Mouse (Mus musculus): ENCODE results near the gene Brca2. TPM values are rescaled to one million over a fixed set of nuclear protein-coding genes. Genes with fewer than 3 reads are reported as not detected.

Brca2 gene
- polyA plus RNA-seq, 1 experiment = 4.6 TPM

DNA sequence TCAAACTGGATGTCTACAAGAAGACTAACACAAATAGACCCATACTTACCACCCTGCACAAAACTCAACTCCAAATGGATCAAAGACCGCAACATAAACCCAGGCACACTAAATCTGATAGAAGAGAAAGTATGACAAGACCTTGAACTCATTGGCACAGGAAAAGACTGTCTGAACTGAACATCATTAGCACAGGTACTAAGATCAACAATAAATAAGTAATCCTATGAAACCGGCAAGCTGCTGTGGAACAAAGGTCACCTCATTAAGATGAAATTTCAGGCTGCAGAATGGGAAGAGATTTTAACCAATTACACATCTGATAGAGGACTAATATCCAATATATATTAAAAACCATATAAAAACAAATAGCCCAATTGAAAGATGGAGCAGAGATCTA, 93.8 kb downstream of the Brca2 start:
- Histone ChIP-seq H3K79me2 (ENCODE audit: control insufficient read depth, insufficient read depth) (no peaks in the 10 kb centered on the region), H3K79me3 (ENCODE audit: low read depth) (no peaks in the 10 kb centered on the region), H3K27me3 (ENCODE audit: control insufficient read depth, insufficient read depth, insufficient read length) (no peaks in the 10 kb centered on the region), H3ac (ENCODE audit: control insufficient read depth, insufficient read length, low read depth) (no peak overlapping the region), H3K4me3 (ENCODE audit: insufficient read depth, poor library complexity, severe bottlenecking) (no peak overlapping the region), H3K36me3 (ENCODE audit: control insufficient read depth, insufficient read depth) (no peaks in the 10 kb centered on the region)
- TF ChIP-seq FOSL1 (IDR thresholded peaks at IDR 0.05; ENCODE audit: insufficient read depth, low read length, poor library complexity, severe bottlenecking) = no peak
- TF ChIP-seq USF1 (IDR thresholded peaks at IDR 0.05; ENCODE audit: low read depth) = no peak
- TF ChIP-seq MYOG (IDR thresholded peaks at IDR 0.05; ENCODE audit: control insufficient read depth, extremely low read depth, insufficient read length) = no peak
- no peak for TF ChIP-seq MYOD1 (IDR thresholded peaks at IDR 0.05; ENCODE audit: control insufficient read depth, insufficient read length, low read depth)
- TF ChIP-seq CTCF (IDR thresholded peaks at IDR 0.05; ENCODE audit: control insufficient read depth, insufficient read depth, insufficient read length) = no peak
- TF ChIP-seq MAX (IDR thresholded peaks at IDR 0.05) = no peak
- TF ChIP-seq CEBPB (IDR thresholded peaks at IDR 0.05; ENCODE audit: low read depth) = no peak

DNA sequence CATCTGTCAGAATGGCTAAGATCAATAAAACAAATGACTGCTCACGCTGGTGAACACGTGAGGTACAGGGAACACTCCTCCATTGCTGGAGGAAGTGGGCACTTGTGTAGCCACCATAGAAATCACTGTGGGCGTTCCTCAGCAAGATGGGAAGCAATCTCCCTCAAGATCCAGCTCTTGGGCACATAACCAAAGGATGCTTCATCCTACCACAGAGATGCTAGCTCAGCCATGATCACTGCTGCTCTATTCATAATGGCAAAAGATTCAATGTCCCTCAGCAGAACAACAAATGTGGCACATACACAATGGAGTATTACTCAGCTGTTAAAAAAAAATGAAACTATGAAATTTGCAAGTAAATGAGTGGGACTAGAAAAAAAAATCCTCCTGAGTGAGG, 94.3 kb downstream of the Brca2 start:
- Histone ChIP-seq H3K27me3 (ENCODE audit: control insufficient read depth, insufficient read depth, insufficient read length) (no peaks in the 10 kb centered on the region), H3ac (ENCODE audit: control insufficient read depth, insufficient read length, low read depth) (no peak overlapping the region), H3K36me3 (ENCODE audit: control insufficient read depth, insufficient read depth) (no peaks in the 10 kb centered on the region), H3K79me3 (ENCODE audit: low read depth) (no peaks in the 10 kb centered on the region), H3K79me2 (ENCODE audit: control insufficient read depth, insufficient read depth) (no peaks in the 10 kb centered on the region), H3K4me3 (ENCODE audit: insufficient read depth, poor library complexity, severe bottlenecking) (no peak overlapping the region)
- TF ChIP-seq FOSL1 (IDR thresholded peaks at IDR 0.05; ENCODE audit: insufficient read depth, low read length, poor library complexity, severe bottlenecking) (no peak), MYOD1 (IDR thresholded peaks at IDR 0.05; ENCODE audit: control insufficient read depth, insufficient read length, low read depth) (no peak), CTCF (IDR thresholded peaks at IDR 0.05; ENCODE audit: control insufficient read depth, insufficient read depth, insufficient read length) (no peak), MYOG (IDR thresholded peaks at IDR 0.05; ENCODE audit: control insufficient read depth, extremely low read depth, insufficient read length) (no peak), MAX (IDR thresholded peaks at IDR 0.05) (no peak), USF1 (IDR thresholded peaks at IDR 0.05; ENCODE audit: low read depth) (no peak), CEBPB (IDR thresholded peaks at IDR 0.05; ENCODE audit: low read depth) (no peak)

DNA sequence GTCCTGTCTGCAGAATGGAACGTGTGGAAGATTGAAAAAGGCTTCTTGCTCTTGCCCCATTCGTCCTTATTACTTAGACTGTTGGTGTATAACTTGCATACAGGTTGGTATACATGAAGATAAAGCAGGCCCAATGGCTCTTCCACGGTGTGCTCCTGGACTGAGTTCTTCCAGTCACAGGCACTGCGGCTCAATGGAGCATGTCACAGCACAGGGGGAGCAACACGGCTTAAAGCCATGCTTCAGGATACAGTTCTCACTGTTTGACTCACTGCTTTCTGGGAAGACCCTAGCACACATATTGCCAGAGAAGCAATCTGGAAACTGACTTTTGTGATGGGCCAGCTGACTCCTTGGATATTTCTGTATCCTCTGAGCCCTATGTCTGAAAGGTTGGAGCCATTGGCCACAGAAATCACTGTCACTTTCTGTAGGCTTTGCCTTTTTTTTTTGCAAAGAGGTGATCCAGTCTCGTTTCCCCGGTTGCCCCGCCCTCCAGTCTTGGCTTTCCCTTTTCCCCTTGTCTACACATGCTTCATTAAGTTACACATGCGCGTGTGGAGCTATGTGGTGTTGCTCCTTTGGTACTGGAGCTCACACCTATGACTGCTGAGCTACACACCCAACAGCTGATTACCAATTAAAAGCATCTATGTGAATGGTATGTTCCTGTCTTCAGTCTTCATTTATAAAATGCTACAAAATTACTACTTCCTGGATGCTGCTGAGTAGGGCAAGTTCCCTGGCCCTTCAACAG, 96.3 kb downstream of the Brca2 start:
- Histone ChIP-seq H3K79me2 (ENCODE audit: control insufficient read depth, insufficient read depth) (no peaks in the 10 kb centered on the region), H3ac (ENCODE audit: control insufficient read depth, insufficient read length, low read depth) (no peak overlapping the region), H3K27me3 (ENCODE audit: control insufficient read depth, insufficient read depth, insufficient read length) (no peaks in the 10 kb centered on the region), H3K79me3 (ENCODE audit: low read depth) (no peaks in the 10 kb centered on the region), H3K4me3 (ENCODE audit: insufficient read depth, poor library complexity, severe bottlenecking) (no peak overlapping the region), H3K36me3 (ENCODE audit: control insufficient read depth, insufficient read depth) (no peaks in the 10 kb centered on the region)
- TF ChIP-seq CTCF (IDR thresholded peaks at IDR 0.05; ENCODE audit: control insufficient read depth, insufficient read depth, insufficient read length) = no peak
- TF ChIP-seq FOSL1 (IDR thresholded peaks at IDR 0.05; ENCODE audit: insufficient read depth, low read length, poor library complexity, severe bottlenecking) = no peak
- TF ChIP-seq MAX (IDR thresholded peaks at IDR 0.05) = no peak
- no peak for TF ChIP-seq CEBPB (IDR thresholded peaks at IDR 0.05; ENCODE audit: low read depth)
- TF ChIP-seq MYOD1 (IDR thresholded peaks at IDR 0.05; ENCODE audit: control insufficient read depth, insufficient read length, low read depth) = no peak
- no peak for TF ChIP-seq MYOG (IDR thresholded peaks at IDR 0.05; ENCODE audit: control insufficient read depth, extremely low read depth, insufficient read length)
- no peak for TF ChIP-seq USF1 (IDR thresholded peaks at IDR 0.05; ENCODE audit: low read depth)

Other genes with a start within 250 kb of the Brca2 start
- not detected for gene Zar1l, start 4.5 kb upstream of the Brca2 start, polyA plus RNA-seq (2012; fragmentation: generic; extraction: Trizol)
- gene N4bp2l1, start 74.6 kb downstream of the Brca2 start, polyA plus RNA-seq (2012; fragmentation: generic; extraction: Trizol) = 0.33 TPM
- gene N4bp2l2, start 143.6 kb downstream of the Brca2 start, polyA plus RNA-seq (2012; fragmentation: generic; extraction: Trizol) = 16.1 TPM
- gene Pds5b, start 151.1 kb downstream of the Brca2 start, polyA plus RNA-seq (2012; fragmentation: generic; extraction: Trizol) = 7.9 TPM